Mouse (Mus musculus) embryonic facial prominence, embryonic 10.5 days (tissue): ENCODE data around the gene Stil. TPM values are rescaled to one million over a fixed set of nuclear protein-coding genes. Genes with fewer than 3 reads are reported as not detected.

Source experiments
- DNase-seq: peaks from one replicate; pipeline ENCODE4 v3.0.0-alpha.2; 2017; ENCODE audit warnings: low spot score
- H3K27ac ChIP-seq: fragments of 300-500 bp; sonication (generic); replicated peaks from 2 replicates; pipeline ENCODE4 v1.5.1; 2016; ENCODE audit warnings: mild to moderate bottlenecking
- H3K27me3 ChIP-seq: fragments of 300-500 bp; sonication (generic); replicated peaks from 2 replicates; pipeline ENCODE4 v1.6.1; 2016; ENCODE audit warnings: low read depth, mild to moderate bottlenecking; ENCODE audit not compliant: poor library complexity, severe bottlenecking
- H3K36me3 ChIP-seq: fragments of 300-500 bp; sonication (generic); replicated peaks from 2 replicates; pipeline ENCODE4 v1.6.1; 2016; ENCODE audit warnings: mild to moderate bottlenecking, moderate library complexity
- H3K4me1 ChIP-seq: fragments of 300-500 bp; sonication (generic); 2 replicates; pipeline ENCODE4 v1.6.1; 2016
- H3K4me3 ChIP-seq: fragments of 300-500 bp; sonication (generic); 2 replicates; pipeline ENCODE4 v1.5.1; 2016; ENCODE audit warnings: mild to moderate bottlenecking, moderate library complexity
- H3K9me3 ChIP-seq: fragments of 300-500 bp; sonication (generic); 2 replicates; pipeline ENCODE4 v1.6.1; 2016; ENCODE audit warnings: mild to moderate bottlenecking
- WGBS: fragments of 180-500 bp; shearing (Covaris S2); methylation state at CpG from one replicate; pipeline ENCODE4 v1.1.7; 2016; 5-methylcytosine and 5-hydroxymethylcytosine counted together
- polyA plus RNA-seq: library from polyadenylated mRNA; unstranded; fragments of >200 nt; fragmentation: Nextera tagmentation; extraction: Ambion mirVana; gene quantifications from 2 replicates; pipeline ENCODE4 v1.2.1, GENCODE M21; 2016

The Stil gene
- polyA plus RNA-seq, 1 experiment from 2014 or later = 20.5 TPM

- 1% methylated on average over 31 of the region's 31 CpGs for WGBS
- peak overlapping the region; percentile 52; the same call in 1 of the 2 replicates for H3K27ac ChIP-seq
- peaks cover 16% of the 10 kb centered on the region for H3K4me1 ChIP-seq
- H3K36me3 ChIP-seq = no peaks in the 10 kb centered on the region
- peaks cover 99% of the 10 kb centered on the region for H3K27me3 ChIP-seq
- no peaks in the 10 kb centered on the region for H3K9me3 ChIP-seq
- H3K4me3 ChIP-seq = peak overlapping the region; percentile 60
- DNase-seq = no peak
These were observed 63.7 kb downstream of the Stil start for GRCm38 (mm10) chr4:115063518-115064239.

DNA sequence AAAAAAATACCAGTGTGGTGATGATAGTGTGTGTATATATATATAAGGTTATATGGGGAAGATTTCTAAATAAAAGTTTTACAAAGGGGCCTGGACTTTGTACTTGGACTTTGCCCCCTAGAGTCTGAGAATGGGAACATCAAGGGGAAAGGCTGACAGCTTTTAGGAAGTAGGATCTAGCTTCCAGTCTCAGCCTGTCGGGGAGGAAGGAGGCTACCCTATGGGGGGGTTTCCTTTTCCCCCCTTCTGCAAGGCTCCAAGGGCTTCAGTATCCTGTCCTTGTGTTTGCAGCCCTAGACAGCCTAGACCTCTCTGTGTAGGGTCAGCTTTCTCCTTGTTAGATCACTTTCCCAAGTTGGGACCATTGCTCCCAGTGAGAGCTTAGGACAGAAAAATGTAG lies 71.7 kb downstream of the Stil start:
- no peak overlapping the region for H3K4me3 ChIP-seq
- peaks cover 4% of the 10 kb centered on the region; the same call in 1 of the 2 replicates for H3K4me1 ChIP-seq
- H3K27me3 ChIP-seq = peaks cover 65% of the 10 kb centered on the region
- H3K9me3 ChIP-seq = no peaks in the 10 kb centered on the region
- no peaks in the 10 kb centered on the region for H3K36me3 ChIP-seq
- WGBS = 37% methylated on average over 1 of the region's 1 CpGs
- DNase-seq = no peak
- H3K27ac ChIP-seq = no peak overlapping the region

- Histone ChIP-seq H3K36me3 (no peaks in the 10 kb centered on the region), H3K27ac (no peak overlapping the region), H3K27me3 (peaks cover 48% of the 10 kb centered on the region), H3K9me3 (no peaks in the 10 kb centered on the region), H3K4me1 (peaks cover 17% of the 10 kb centered on the region), H3K4me3 (no peak overlapping the region)
- DNase-seq = no peak
- WGBS = 88% methylated on average over 1 of the region's 1 CpGs
These were observed 74.8 kb downstream of the Stil start for GRCm38 (mm10) chr4:115074789-115075188.

GRCm38 (mm10) chr4:115075204-115075915 lies 75.4 kb downstream of the Stil start:
- DNase-seq = no peak
- peak overlapping the region; percentile 40 for H3K27ac ChIP-seq

DNA sequence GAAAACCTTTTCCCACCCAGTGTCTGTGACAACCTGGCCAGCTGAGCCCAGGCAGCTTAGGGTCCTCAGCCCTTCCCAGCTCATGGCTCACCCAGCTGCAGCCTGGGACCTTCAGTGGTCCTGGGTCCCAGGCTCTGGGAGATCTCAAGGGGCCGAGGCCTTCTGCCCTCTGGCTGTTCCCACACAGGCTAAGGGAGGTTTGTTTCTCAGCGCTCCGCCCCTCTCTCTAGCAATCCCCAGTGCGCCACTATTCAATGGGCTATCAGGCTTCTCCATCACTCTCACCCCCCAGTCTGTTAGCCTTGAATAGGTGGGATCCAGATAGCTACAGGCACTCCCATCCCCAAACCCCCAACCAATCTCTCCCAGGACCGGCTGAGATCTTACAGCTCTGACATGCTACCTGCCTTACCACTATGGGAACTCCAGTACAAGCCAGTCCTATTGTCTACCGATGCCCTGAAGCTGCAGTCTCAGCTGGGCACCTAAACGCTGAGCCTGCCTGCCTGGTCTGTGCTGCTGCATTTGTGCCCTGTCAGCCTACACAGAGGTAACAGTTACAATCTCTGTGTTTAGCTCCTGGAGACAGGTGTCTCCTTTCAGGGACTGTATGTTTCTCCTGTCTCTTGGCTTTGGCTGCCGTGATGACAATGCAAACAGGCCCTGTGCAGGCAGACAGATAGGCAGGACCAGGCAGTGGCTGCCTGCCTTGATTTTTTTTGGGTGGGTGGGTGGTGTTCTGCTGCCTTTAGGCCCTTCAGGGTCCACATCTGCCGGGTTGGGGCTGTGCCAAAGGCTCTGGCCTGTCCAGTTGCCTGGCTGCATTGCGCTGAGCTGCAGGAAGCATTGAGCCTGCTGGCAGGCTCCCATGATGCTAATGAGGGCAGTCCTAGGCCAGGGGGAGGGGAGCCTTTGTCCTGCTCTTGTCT lies 79.2 kb downstream of the Stil start:
- peak; percentile 46 for DNase-seq
- H3K27ac ChIP-seq = peak overlapping the region; percentile 41
- WGBS = 19% methylated on average over 10 of the region's 10 CpGs

More at GRCm38 (mm10) chr4:115075204-115075915, 75.4 kb downstream of the Stil start:
- Histone ChIP-seq H3K9me3 (no peaks in the 10 kb centered on the region), H3K4me1 (peaks cover 21% of the 10 kb centered on the region), H3K27me3 (peaks cover 42% of the 10 kb centered on the region), H3K4me3 (no peak overlapping the region), H3K36me3 (no peaks in the 10 kb centered on the region)
- WGBS = 36% methylated on average over 3 of the region's 3 CpGs

DNA sequence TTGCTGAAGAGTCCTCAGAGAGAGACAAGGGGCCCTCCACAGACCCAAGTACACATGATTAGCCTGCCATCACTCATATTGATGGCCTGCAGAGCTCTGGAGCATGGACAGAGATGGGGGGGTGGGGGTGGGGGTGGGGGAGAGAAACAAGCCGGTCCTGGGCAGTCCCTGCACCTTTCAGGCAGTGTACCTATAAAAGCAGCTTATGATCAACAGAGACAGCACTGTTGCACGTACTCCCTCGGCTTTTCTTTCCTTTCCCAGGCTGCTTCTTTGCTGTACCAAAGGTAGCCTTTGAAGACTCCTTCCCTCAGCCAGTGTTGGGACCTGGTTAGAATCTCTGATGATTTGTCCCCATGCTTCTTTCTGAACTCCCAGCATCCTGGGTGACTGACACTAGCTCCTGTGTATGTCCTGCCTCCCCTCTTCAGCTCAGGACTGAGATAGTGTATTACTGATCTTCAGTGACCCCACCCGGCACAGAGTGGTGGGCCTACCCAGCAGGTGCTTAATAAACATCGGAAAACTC lies 79.9 kb downstream of the Stil start:
- DNase-seq = no peak
- H3K9me3 ChIP-seq = no peaks in the 10 kb centered on the region
- H3K27ac ChIP-seq = peak overlapping the region; percentile 41
- H3K4me3 ChIP-seq = no peak overlapping the region
- peaks cover 41% of the 10 kb centered on the region for H3K27me3 ChIP-seq
- 17% methylated on average over 5 of the region's 5 CpGs for WGBS
- peaks cover 21% of the 10 kb centered on the region for H3K4me1 ChIP-seq
- no peaks in the 10 kb centered on the region for H3K36me3 ChIP-seq

More for the DNA sequence above, 79.2 kb downstream of the Stil start:
- Histone ChIP-seq H3K27me3 (peaks cover 43% of the 10 kb centered on the region), H3K36me3 (no peaks in the 10 kb centered on the region), H3K9me3 (no peaks in the 10 kb centered on the region), H3K4me3 (no peak overlapping the region), H3K4me1 (peaks cover 21% of the 10 kb centered on the region)

- no peak for DNase-seq
- Histone ChIP-seq H3K27me3 (peaks cover 47% of the 10 kb centered on the region), H3K4me1 (peaks cover 16% of the 10 kb centered on the region), H3K27ac (no peak overlapping the region), H3K9me3 (no peaks in the 10 kb centered on the region), H3K36me3 (no peaks in the 10 kb centered on the region), H3K4me3 (no peak overlapping the region)
- WGBS = 83% methylated on average over 3 of the region's 3 CpGs
These were observed 83.1 kb downstream of the Stil start for GRCm38 (mm10) chr4:115083031-115083430.

DNA sequence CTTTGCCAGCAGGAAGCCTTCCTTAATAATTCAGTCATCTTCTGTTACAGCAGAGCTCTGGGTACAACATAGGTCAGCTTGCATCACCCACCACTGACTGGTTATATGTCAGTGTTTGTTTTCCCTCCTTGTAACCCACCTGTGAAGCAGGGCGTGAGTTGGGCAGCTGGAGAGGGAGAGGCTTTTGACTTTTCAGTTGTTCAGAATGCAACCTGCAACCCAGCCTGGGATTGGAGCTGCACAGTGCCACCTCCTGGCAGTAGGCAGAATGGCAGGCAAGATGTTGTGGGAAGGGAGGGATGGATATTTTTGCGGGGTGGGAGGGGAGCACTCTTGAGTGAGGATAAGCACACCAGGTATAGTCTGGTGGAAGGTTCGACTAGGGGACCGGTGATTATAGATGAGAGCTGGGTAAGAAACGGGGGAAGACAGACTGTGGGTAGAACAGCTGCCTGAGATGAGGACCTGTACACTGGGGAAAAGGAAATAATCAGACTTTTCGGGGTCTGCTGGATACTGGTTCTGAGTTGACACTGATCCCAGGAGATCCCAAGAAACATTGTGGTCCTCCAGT lies 85.7 kb downstream of the Stil start:
- peak; percentile 72 for DNase-seq
- Histone ChIP-seq H3K27me3 (peaks cover 59% of the 10 kb centered on the region), H3K36me3 (no peaks in the 10 kb centered on the region), H3K4me3 (no peak overlapping the region), H3K27ac (no peak overlapping the region), H3K4me1 (peaks cover 4% of the 10 kb centered on the region), H3K9me3 (no peaks in the 10 kb centered on the region)
- 21% methylated on average over 6 of the region's 6 CpGs for WGBS

DNA sequence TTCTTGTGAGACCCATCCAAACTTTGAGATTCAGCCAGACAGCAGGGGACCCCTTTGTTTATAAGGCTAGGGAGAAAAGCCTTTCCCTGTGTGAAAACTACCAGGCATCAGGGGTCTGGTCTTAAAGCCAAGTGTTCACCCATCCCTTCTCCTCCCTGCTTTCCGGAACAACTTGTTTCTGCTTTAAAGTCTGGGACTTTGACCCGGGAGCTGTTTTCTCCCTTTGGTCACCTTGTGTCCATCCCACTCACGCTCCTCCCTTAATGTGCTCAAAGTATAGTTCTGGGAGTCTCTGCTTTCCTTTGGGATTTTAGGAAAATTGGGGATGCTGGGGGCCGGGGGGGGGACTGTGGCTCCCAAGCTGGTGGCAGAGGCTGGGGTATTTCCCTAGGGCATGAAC lies 86.3 kb downstream of the Stil start:
- Histone ChIP-seq H3K4me1 (peaks cover 8% of the 10 kb centered on the region), H3K27me3 (peaks cover 60% of the 10 kb centered on the region), H3K4me3 (no peak overlapping the region), H3K9me3 (no peaks in the 10 kb centered on the region), H3K36me3 (no peaks in the 10 kb centered on the region), H3K27ac (no peak overlapping the region)
- DNase-seq = no peak
- WGBS = 69% methylated on average over 4 of the region's 4 CpGs

DNA sequence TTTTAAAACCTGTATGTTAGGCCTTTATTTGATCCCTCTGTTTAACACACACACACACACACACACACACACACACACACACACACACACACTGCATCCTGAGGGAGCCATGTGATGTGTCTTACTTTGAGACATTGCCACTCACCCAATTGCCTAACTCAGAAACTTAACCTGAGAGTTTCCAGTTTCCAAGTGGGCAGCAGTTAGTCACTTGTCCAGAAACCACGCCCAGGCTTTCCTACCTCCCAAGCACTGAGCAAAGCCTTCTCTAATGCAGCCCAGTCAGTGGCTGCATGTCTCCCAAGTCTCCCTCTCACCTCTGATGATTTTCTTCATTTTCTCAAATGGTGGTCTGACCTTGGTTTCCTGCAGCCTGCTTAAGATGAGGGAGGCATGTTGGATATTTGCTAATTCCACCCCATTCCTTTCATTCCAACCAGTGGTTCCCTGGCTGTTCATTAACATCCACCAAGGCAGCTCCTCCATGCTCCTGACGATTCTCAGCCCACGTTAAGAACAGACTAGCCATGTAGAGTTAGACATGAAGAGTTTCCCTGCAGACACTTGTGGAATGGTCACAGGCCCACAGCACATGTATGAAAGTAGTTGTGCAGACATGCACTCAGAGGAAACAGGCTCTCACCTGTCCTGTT lies 86.9 kb downstream of the Stil start:
- DNase-seq = no peak

DNA sequence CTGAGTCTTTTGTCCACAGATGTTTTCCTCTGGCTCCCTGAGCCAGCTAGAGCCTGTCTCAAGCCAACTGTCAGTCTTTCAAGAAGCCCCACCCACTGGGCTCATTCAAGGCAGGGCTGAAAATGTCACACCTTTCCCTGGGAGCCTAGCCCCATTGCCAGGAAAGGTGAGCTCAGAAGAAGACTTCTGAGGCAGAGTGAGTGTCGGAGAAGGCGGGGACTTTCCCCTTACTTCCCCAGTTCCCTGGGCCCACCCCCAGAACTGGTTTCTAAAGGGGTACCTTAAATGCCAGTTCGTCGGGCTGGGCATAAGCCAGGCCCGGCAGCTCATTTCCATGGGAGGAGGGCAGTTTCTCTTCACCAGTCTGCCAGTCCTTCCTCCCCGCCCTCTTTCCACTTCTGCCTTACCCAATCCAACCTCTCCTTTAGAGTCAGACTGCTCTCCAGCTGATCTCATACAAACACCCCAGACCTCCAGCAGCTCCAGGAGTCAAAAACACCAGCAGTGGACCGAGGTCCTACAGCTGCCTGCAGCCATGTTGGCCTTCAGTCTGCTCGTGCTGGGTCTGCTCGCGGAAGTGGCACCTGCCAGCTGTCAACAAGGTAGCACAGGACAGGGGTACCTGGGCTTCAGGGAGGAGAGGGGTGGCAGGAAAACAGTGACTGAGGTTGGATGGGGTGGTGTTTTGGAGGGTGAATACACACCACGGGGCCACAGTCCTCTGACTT lies 88.8 kb downstream of the Stil start, which contains the start of gene Pdzk1ip1:
Gene Pdzk1ip1 (plus strand): TSS at position 98 of the 728 bp plus-strand sequence.
- no peak within 1 kb of the TSS; the same call in 1 of the 2 replicates for H3K27ac ChIP-seq
- H3K4me1 ChIP-seq = peaks cover 8% of the 10 kb centered on the region
- no peak for DNase-seq
- no peaks in the 10 kb centered on the region for H3K9me3 ChIP-seq
- H3K27me3 ChIP-seq = peaks cover 69% of the 10 kb centered on the region
- 20% methylated on average over 11 of the region's 11 CpGs for WGBS
- H3K36me3 ChIP-seq = no peaks in the 10 kb centered on the region
- H3K4me3 ChIP-seq = no peak within 1 kb of the TSS

More for the DNA sequence above, 86.9 kb downstream of the Stil start:
- peaks cover 8% of the 10 kb centered on the region for H3K4me1 ChIP-seq
- WGBS = 58% methylated on average over 3 of the region's 3 CpGs
- no peak overlapping the region for H3K27ac ChIP-seq
- H3K36me3 ChIP-seq = no peaks in the 10 kb centered on the region
- H3K27me3 ChIP-seq = peaks cover 58% of the 10 kb centered on the region
- no peaks in the 10 kb centered on the region for H3K9me3 ChIP-seq
- H3K4me3 ChIP-seq = no peak overlapping the region
